Mouse (Mus musculus): ENCODE data around the gene Dnmt3a. TPM values are rescaled to one million over a fixed set of nuclear protein-coding genes. Genes with fewer than 3 reads are reported as not detected.

The Dnmt3a gene
- total and polyA plus RNA-seq, 3 experiments = 15.5 to 61.5 (median 23.4) TPM

- Histone ChIP-seq H3K4me2 (ENCODE audit: insufficient read depth, low read depth, poor library complexity, severe bottlenecking) (peak overlapping the region; percentile 25), H3K36me3 (replicated peaks in 1 of 2; ENCODE audit: control insufficient read depth in 1 of 2, insufficient read depth in 1 of 2, low read length in 1 of 2) (no peaks in the 10 kb centered on the region), H3K4me3 (replicated peaks in 1 of 3; ENCODE audit: low read depth in 2 of 3, low read length in 2 of 3, poor library complexity in 1 of 3) (peak overlapping the region in 1 of 3 experiments; percentile 46), H3K9me3 (replicated peaks; ENCODE audit: low read length) (no peaks in the 10 kb centered on the region), H3K27me3 (replicated peaks) (peaks cover 3% of the 10 kb centered on the region), H3K27ac (ENCODE audit: insufficient read depth, low read depth) (no peak overlapping the region), H3K79me2 (replicated peaks; ENCODE audit: control insufficient read depth, extremely low read depth, insufficient read depth, poor library complexity, severe bottlenecking) (no peaks in the 10 kb centered on the region), H3K9ac (ENCODE audit: insufficient read depth, low read depth) (no peak overlapping the region), H3K4me1 (ENCODE audit: control insufficient read depth in 1 of 2, insufficient read depth in 2 of 2) (peaks cover 13 to 49% of the 10 kb centered on the region in 2 experiments)
- DNase-seq (ENCODE audit: extremely low read depth) = no peak
- dilution Hi-C loops (cut with MboI; ENCODE audit: extremely low pct_ligation_motif_present, extremely low pct_unique_long_range_greater_than_20kb, low sequenced_read_pairs) (no loop called here), in situ Hi-C loops (cut with MboI; ENCODE audit: low pct_ligation_motif_present, low pct_unique_long_range_greater_than_20kb, low sequenced_read_pairs) (no loop called here)
- TF ChIP-seq MAZ (IDR thresholded peaks at IDR 0.05; ENCODE audit: low read depth, low read length) = no peak
- no peak for TF ChIP-seq SIN3A (IDR thresholded peaks at IDR 0.05; ENCODE audit: low read length)
- 0 out of 2 replicates have a peak, but pooled peaks have one; percentile 4 for TF ChIP-seq ETS1 (conservative IDR thresholded peaks at IDR 0.05; ENCODE audit: low read depth, low read length)
Measured at GRCm38 (mm10) chr12:3792248-3792647, 13.6 kb upstream of the Dnmt3a start.

GRCm38 (mm10) chr12:3795569-3795968 is 10.2 kb upstream of the Dnmt3a start:
- no peak overlapping the region for H3K4me3 ChIP-seq (replicated peaks in 1 of 3; ENCODE audit: low read depth in 2 of 3, low read length in 2 of 3, poor library complexity in 1 of 3)
- no peaks in the 10 kb centered on the region for H3K79me2 ChIP-seq (replicated peaks; ENCODE audit: control insufficient read depth, extremely low read depth, insufficient read depth, poor library complexity, severe bottlenecking)
- peaks cover 7 to 21% of the 10 kb centered on the region in 2 experiments for H3K4me1 ChIP-seq (ENCODE audit: control insufficient read depth in 1 of 2, insufficient read depth in 2 of 2)
- in situ Hi-C loops (cut with MboI; ENCODE audit: low pct_ligation_motif_present, low pct_unique_long_range_greater_than_20kb, low sequenced_read_pairs) (no loop called here), dilution Hi-C loops (cut with MboI; ENCODE audit: extremely low pct_ligation_motif_present, extremely low pct_unique_long_range_greater_than_20kb, low sequenced_read_pairs) (no loop called here)
- no peak overlapping the region for H3K27ac ChIP-seq (ENCODE audit: insufficient read depth, low read depth)
- H3K36me3 ChIP-seq (replicated peaks in 1 of 2; ENCODE audit: control insufficient read depth in 1 of 2, insufficient read depth in 1 of 2, low read length in 1 of 2) = no peaks in the 10 kb centered on the region
- H3K27me3 ChIP-seq (replicated peaks) = peaks cover 3% of the 10 kb centered on the region
- no peak overlapping the region for H3K4me2 ChIP-seq (ENCODE audit: insufficient read depth, low read depth, poor library complexity, severe bottlenecking)
- no peak overlapping the region for H3K9ac ChIP-seq (ENCODE audit: insufficient read depth, low read depth)
- no peaks in the 10 kb centered on the region for H3K9me3 ChIP-seq (replicated peaks; ENCODE audit: low read length)
- TF ChIP-seq MAX (IDR thresholded peaks at IDR 0.05; ENCODE audit: low read length) = no peak
- no peak for TF ChIP-seq E2F4 (IDR thresholded peaks at IDR 0.05; ENCODE audit: insufficient replicate concordance, low read depth, low read length)
- TF ChIP-seq GABPA (IDR thresholded peaks at IDR 0.05; ENCODE audit: insufficient replicate concordance, low read depth, low read length) = no peak
- TF ChIP-seq JUND (conservative IDR thresholded peaks at IDR 0.05; ENCODE audit: low read depth, low read length) = no peak
- no peak for DNase-seq (ENCODE audit: extremely low read depth)

GRCm38 (mm10) chr12:3799551-3799950 is 6.3 kb upstream of the Dnmt3a start:
- no peaks in the 10 kb centered on the region for H3K79me2 ChIP-seq (replicated peaks; ENCODE audit: control insufficient read depth, extremely low read depth, insufficient read depth, poor library complexity, severe bottlenecking)
- no peak overlapping the region for H3K4me2 ChIP-seq (ENCODE audit: insufficient read depth, low read depth, poor library complexity, severe bottlenecking)
- no peaks in the 10 kb centered on the region for H3K36me3 ChIP-seq (replicated peaks in 1 of 2; ENCODE audit: control insufficient read depth in 1 of 2, insufficient read depth in 1 of 2, low read length in 1 of 2)
- dilution Hi-C loops (cut with MboI; ENCODE audit: extremely low pct_ligation_motif_present, extremely low pct_unique_long_range_greater_than_20kb, low sequenced_read_pairs) = no loop called here
- H3K9ac ChIP-seq (ENCODE audit: insufficient read depth, low read depth) = no peak overlapping the region
- H3K4me1 ChIP-seq (ENCODE audit: control insufficient read depth in 1 of 2, insufficient read depth in 2 of 2) = peaks cover 6 to 15% of the 10 kb centered on the region in 2 experiments; a peak in 3 of 4 replicates
- H3K9me3 ChIP-seq (replicated peaks; ENCODE audit: low read length) = no peaks in the 10 kb centered on the region
- peaks cover 4% of the 10 kb centered on the region for H3K27me3 ChIP-seq (replicated peaks)
- no peak overlapping the region for H3K4me3 ChIP-seq (replicated peaks in 1 of 3; ENCODE audit: low read depth in 2 of 3, low read length in 2 of 3, poor library complexity in 1 of 3)
- H3K27ac ChIP-seq (ENCODE audit: insufficient read depth, low read depth) = no peak overlapping the region
- in situ Hi-C loops (cut with MboI; ENCODE audit: low pct_ligation_motif_present, low pct_unique_long_range_greater_than_20kb, low sequenced_read_pairs) = no loop called here
- TF ChIP-seq PAX5 (IDR thresholded peaks at IDR 0.05; ENCODE audit: low read length) (no peak), MAFK (IDR thresholded peaks at IDR 0.05; ENCODE audit: insufficient replicate concordance, low read length) (no peak), E2F4 (IDR thresholded peaks at IDR 0.05; ENCODE audit: insufficient replicate concordance, low read depth, low read length) (no peak), CTCF (conservative IDR thresholded peaks at IDR 0.05 in 1 of 2, IDR thresholded peaks at IDR 0.05 in 1 of 2; ENCODE audit: low read depth in 2 of 2, low read length in 2 of 2) (no peak), TCF12 (IDR thresholded peaks at IDR 0.05; ENCODE audit: low read depth, low read length) (no peak)
- no peak for DNase-seq (ENCODE audit: extremely low read depth)

Data from CH12.LX (cell line).